Mouse (Mus musculus) stomach, embryonic 14.5 days (tissue): Measurements from ENCODE around the gene Ankra2. TPM values are rescaled to one million over a fixed set of nuclear protein-coding genes. Genes with fewer than 3 reads are reported as not detected.

Source experiments
- ATAC-seq: fragments of 200-750 bp; cut with Nextera tagmentation; 2 replicates; pipeline ENCODE4 v1.8.0; 2017; ENCODE audit warnings: low read depth, moderate TSS enrichment; ENCODE audit not compliant: insufficient number of reproducible peaks, insufficient read depth, low FRiP score
- H3K27ac ChIP-seq: fragments of 300-500 bp; sonication (generic); 2 replicates; pipeline ENCODE4 v1.5.1; 2014; ENCODE audit warnings: mild to moderate bottlenecking, low read length, moderate library complexity, mixed read lengths
- H3K27me3 ChIP-seq: fragments of 300-500 bp; sonication (generic); 2 replicates; pipeline ENCODE4 v1.6.1; 2014; ENCODE audit warnings: low read length, control low read depth, mixed read lengths; ENCODE audit not compliant: control insufficient read depth, insufficient read depth
- H3K36me3 ChIP-seq: fragments of 300-500 bp; sonication (generic); 2 replicates; pipeline ENCODE4 v1.6.1; 2014; ENCODE audit warnings: mild to moderate bottlenecking, control low read depth, low read length, moderate library complexity, mixed read lengths; ENCODE audit not compliant: control insufficient read depth, insufficient read depth
- H3K4me1 ChIP-seq: fragments of 300-500 bp; sonication (generic); 2 replicates; pipeline ENCODE4 v1.6.1; 2014; ENCODE audit warnings: low read length, control low read depth, mixed read lengths; ENCODE audit not compliant: control insufficient read depth, insufficient read depth
- H3K4me2 ChIP-seq: fragments of 300-500 bp; sonication (generic); replicated peaks from 2 replicates; pipeline ENCODE4 v1.6.1; 2014; ENCODE audit warnings: low read depth, low read length, control low read depth
- H3K4me3 ChIP-seq: fragments of 300-500 bp; sonication (generic); 2 replicates; pipeline ENCODE4 v1.5.1; 2014; ENCODE audit warnings: low read depth, low read length, control low read depth
- H3K9ac ChIP-seq: fragments of 300-500 bp; sonication (generic); replicated peaks from 2 replicates; pipeline ENCODE4 v1.6.1; 2014; ENCODE audit warnings: low read depth, mild to moderate bottlenecking, control low read depth, low read length, moderate library complexity, mixed read lengths
- H3K9me3 ChIP-seq: fragments of 300-500 bp; sonication (generic); 2 replicates; pipeline ENCODE4 v1.6.1; 2016; ENCODE audit warnings: low read depth, low read length, control low read depth; ENCODE audit not compliant: control insufficient read depth
- WGBS: fragments of 180-500 bp; shearing (Covaris S2); extraction: QIAGEN DNeasy Blood & Tissue Kit; methylation state at CpG from one replicate; pipeline ENCODE4 v1.1.7; 2014; 5-methylcytosine and 5-hydroxymethylcytosine counted together
- polyA plus RNA-seq: library from polyadenylated mRNA; unstranded; fragments of >200 nt; fragmentation: Nextera tagmentation; extraction: Ambion mirVana; gene quantifications from 2 replicates; pipeline ENCODE4 v1.2.1, GENCODE M21; 2014

Gene Ankra2
- polyA plus RNA-seq, 1 experiment from 2014 or later, result 33.9 TPM

GRCm38 (mm10) chr13:98279686-98280085, 16.8 kb downstream of the Ankra2 start, which contains the start of gene Gm21976:
Gene Gm21976 (plus strand): TSS chr13:98279887.
- Histone ChIP-seq H3K27ac (no peak within 1 kb of the TSS), H3K27me3 (no peaks in the 10 kb centered on the region), H3K9ac (no peak within 1 kb of the TSS), H3K4me3 (no peak within 1 kb of the TSS), H3K9me3 (no peaks in the 10 kb centered on the region), H3K4me1 (no peaks in the 10 kb centered on the region), H3K4me2 (no peak within 1 kb of the TSS), H3K36me3 (0 out of 2 replicates have a peak, but pooled peaks cover 4% of the 10 kb centered on the region)
- WGBS, result 82% methylated on average over 5 of the region's 5 CpGs
- no peak for ATAC-seq

DNA sequence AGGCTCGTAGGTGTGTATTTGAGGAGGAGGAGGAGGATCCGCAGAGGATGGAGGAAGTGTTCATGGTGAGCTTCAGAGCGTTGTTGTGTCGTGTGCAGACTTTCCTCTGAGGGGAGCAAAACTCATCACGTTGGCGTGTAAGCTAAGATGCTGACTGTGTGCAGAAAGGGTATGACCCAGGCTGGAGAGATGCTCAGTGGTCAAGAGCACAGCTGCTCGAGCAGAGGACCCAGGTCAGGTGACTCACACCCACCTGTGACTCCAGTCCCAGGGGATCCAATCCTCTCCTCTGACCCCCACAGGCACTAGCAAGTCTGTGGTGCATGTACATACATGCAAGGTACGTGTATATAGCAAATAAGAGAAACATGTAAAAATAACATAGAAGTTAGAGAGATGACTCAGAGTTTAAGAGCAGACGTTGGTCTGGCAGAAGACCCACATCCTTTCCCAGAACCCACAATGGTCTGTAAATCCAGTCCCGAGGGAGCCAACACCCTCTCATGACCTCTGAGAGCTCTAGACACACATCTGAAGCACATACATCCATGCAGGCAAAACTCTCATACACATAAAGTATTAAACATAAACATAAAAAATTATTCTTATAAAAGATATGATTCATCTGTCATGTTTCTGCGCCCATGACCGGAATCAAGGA, 18.2 kb downstream of the Ankra2 start:
- Histone ChIP-seq H3K4me1 (no peaks in the 10 kb centered on the region), H3K9me3 (no peaks in the 10 kb centered on the region), H3K9ac (no peak overlapping the region), H3K4me3 (no peak overlapping the region), H3K27me3 (no peaks in the 10 kb centered on the region), H3K27ac (no peak overlapping the region), H3K4me2 (no peak overlapping the region), H3K36me3 (no peaks in the 10 kb centered on the region)
- WGBS, result 79% methylated on average over 12 of the region's 12 CpGs
- no peak for ATAC-seq

GRCm38 (mm10) chr13:98290719-98291118, 27.8 kb downstream of the Ankra2 start:
- no peak overlapping the region for H3K4me3 ChIP-seq
- 52% methylated on average over 2 of the region's 2 CpGs for WGBS

GRCm38 (mm10) chr13:98291712-98292111, 28.8 kb downstream of the Ankra2 start:
- Histone ChIP-seq H3K9me3 (no peaks in the 10 kb centered on the region), H3K4me2 (no peak overlapping the region), H3K9ac (no peak overlapping the region), H3K27ac (no peak overlapping the region), H3K4me3 (no peak overlapping the region), H3K4me1 (no peaks in the 10 kb centered on the region), H3K36me3 (no peaks in the 10 kb centered on the region), H3K27me3 (no peaks in the 10 kb centered on the region)
- ATAC-seq, result no peak
- WGBS, result 78% methylated on average over 8 of the region's 8 CpGs

More at GRCm38 (mm10) chr13:98290719-98291118, 27.8 kb downstream of the Ankra2 start:
- no peaks in the 10 kb centered on the region for H3K4me1 ChIP-seq
- H3K9ac ChIP-seq, result no peak overlapping the region
- ATAC-seq, result no peak
- H3K27ac ChIP-seq, result no peak overlapping the region
- H3K27me3 ChIP-seq, result no peaks in the 10 kb centered on the region
- no peak overlapping the region for H3K4me2 ChIP-seq
- H3K36me3 ChIP-seq, result no peaks in the 10 kb centered on the region
- no peaks in the 10 kb centered on the region for H3K9me3 ChIP-seq

DNA sequence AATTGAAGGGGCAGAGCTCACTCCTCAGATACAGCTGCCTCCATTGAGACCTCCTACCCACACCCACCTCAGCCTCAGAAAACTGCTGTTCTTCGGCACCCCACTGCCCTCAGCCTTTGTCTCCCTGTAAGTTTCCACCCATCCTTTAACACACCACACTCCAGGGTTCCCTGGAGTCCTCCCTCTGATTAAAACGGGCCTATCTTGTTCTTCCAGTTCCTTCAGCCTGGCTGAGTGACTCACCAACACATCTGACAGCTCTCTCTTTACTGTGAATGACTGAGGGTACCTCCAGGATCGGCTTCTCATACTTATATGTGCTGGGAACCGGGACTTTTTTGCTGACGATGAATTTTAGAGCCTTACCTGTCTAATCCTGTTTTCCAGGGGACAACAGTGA, 33.2 kb downstream of the Ankra2 start:
- WGBS, result 43% methylated on average over 5 of the region's 5 CpGs
- H3K4me2 ChIP-seq, result no peak overlapping the region
- no peak overlapping the region for H3K9ac ChIP-seq
- no peaks in the 10 kb centered on the region for H3K4me1 ChIP-seq
- no peaks in the 10 kb centered on the region for H3K36me3 ChIP-seq
- ATAC-seq, result peak; percentile 73; the same call in 1 of the 2 replicates
- peak overlapping the region; percentile 58; the same call in 1 of the 2 replicates for H3K27ac ChIP-seq
- H3K4me3 ChIP-seq, result no peak overlapping the region
- no peaks in the 10 kb centered on the region for H3K9me3 ChIP-seq
- H3K27me3 ChIP-seq, result no peaks in the 10 kb centered on the region

GRCm38 (mm10) chr13:98297883-98298482, 35.1 kb downstream of the Ankra2 start:
- Histone ChIP-seq H3K36me3 (no peaks in the 10 kb centered on the region), H3K9me3 (no peaks in the 10 kb centered on the region), H3K9ac (no peak overlapping the region), H3K27ac (no peak overlapping the region), H3K4me2 (no peak overlapping the region), H3K4me3 (no peak overlapping the region), H3K27me3 (no peaks in the 10 kb centered on the region), H3K4me1 (no peaks in the 10 kb centered on the region)
- ATAC-seq, result no peak
- WGBS, result 89% methylated on average over 6 of the region's 6 CpGs

GRCm38 (mm10) chr13:98298833-98299758, 36.2 kb downstream of the Ankra2 start:
- H3K27me3 ChIP-seq, result no peaks in the 10 kb centered on the region

GRCm38 (mm10) chr13:98305257-98305656, 42.4 kb downstream of the Ankra2 start:
- H3K9me3 ChIP-seq, result no peaks in the 10 kb centered on the region
- 93% methylated on average over 9 of the region's 9 CpGs for WGBS
- H3K27ac ChIP-seq, result no peak overlapping the region
- no peak for ATAC-seq
- H3K9ac ChIP-seq, result no peak overlapping the region
- no peak overlapping the region for H3K4me3 ChIP-seq
- no peaks in the 10 kb centered on the region for H3K27me3 ChIP-seq
- H3K4me2 ChIP-seq, result no peak overlapping the region
- peaks cover 20% of the 10 kb centered on the region for H3K36me3 ChIP-seq
- peaks cover 8% of the 10 kb centered on the region; the same call in 1 of the 2 replicates for H3K4me1 ChIP-seq

More at GRCm38 (mm10) chr13:98298833-98299758, 36.2 kb downstream of the Ankra2 start:
- peak; percentile 73; the same call in 1 of the 2 replicates for ATAC-seq
- H3K27ac ChIP-seq, result no peak overlapping the region
- H3K4me1 ChIP-seq, result no peaks in the 10 kb centered on the region
- no peak overlapping the region for H3K9ac ChIP-seq
- no peaks in the 10 kb centered on the region for H3K9me3 ChIP-seq
- no peaks in the 10 kb centered on the region for H3K36me3 ChIP-seq
- no peak overlapping the region for H3K4me3 ChIP-seq
- 0 out of 2 replicates have a peak overlapping the region, but pooled peaks have one; percentile 13 for H3K4me2 ChIP-seq
- WGBS, result 50% methylated on average over 21 of the region's 21 CpGs
